Mouse (Mus musculus): ENCODE measurements around the gene Wdr77. TPM values are rescaled to one million over a fixed set of nuclear protein-coding genes. Genes with fewer than 3 reads are reported as not detected.
"Not testable (repeated sequence)": the region's sequence is repeated elsewhere in the genome, so short reads cannot be mapped to it uniquely, and the experiment has no call there.

Gene Wdr77
- total RNA-seq, 2 experiments from 2014 or later: 49.5 to 51.6 TPM

GRCm38 (mm10) chr3:105935033-105935432 lies 24.1 kb upstream of the Wdr77 start:
- intact Hi-C loops (cut with DNase I): no loop called here
- DNase-seq (ENCODE audit: low spot score in 2 of 2): peak in 1 of 2 experiments; percentile 14

GRCm38 (mm10) chr3:105936111-105936510 lies 23.1 kb upstream of the Wdr77 start:
- intact Hi-C loops (cut with DNase I): no loop called here
- no peak for DNase-seq (ENCODE audit: low spot score in 2 of 2)

- no peak for DNase-seq (ENCODE audit: low spot score in 2 of 2)
- intact Hi-C loops (cut with DNase I): no loop called here
Measured at GRCm38 (mm10) chr3:105951348-105951747, 7.8 kb upstream of the Wdr77 start.

- DNase-seq (ENCODE audit: low spot score in 2 of 2): no peak
- intact Hi-C loops (cut with DNase I): loop anchor here (5.0 kb wide), 1 partner anchor 155 kb away; the partner anchor contains the start of gene Rap1a
Measured at GRCm38 (mm10) chr3:105957235-105957634, 1.9 kb upstream of the Wdr77 start.

- no peak for DNase-seq (ENCODE audit: low spot score in 2 of 2)
- intact Hi-C loops (cut with DNase I): loop anchor here (2.0 to 5.0 kb wide), 2 partner anchors 156 to 271 kb away; partner anchors contain the start of genes Ddx20 and Rap1a
Measured at GRCm38 (mm10) chr3:105958204-105958603, 965 bp upstream of the Wdr77 start.

- peak in 1 of 2 experiments; percentile 25 for DNase-seq (ENCODE audit: low spot score in 2 of 2)
- intact Hi-C loops (cut with DNase I): loop anchor here (2.0 to 5.0 kb wide), 2 partner anchors 157 to 273 kb away; partner anchors contain the start of genes Ddx20 and Rap1a
Measured at GRCm38 (mm10) chr3:105959585-105959984, 416 bp downstream of the Wdr77 start.

GRCm38 (mm10) chr3:105959999-105960398 lies 830 bp downstream of the Wdr77 start, which contains the start of gene Atp5f1:
Gene Atp5f1 (minus strand): TSS chr3:105960099.
- intact Hi-C loops (cut with DNase I): loop anchor here (2.0 to 5.0 kb wide), 2 partner anchors 158 to 273 kb away; partner anchors contain the start of genes Ddx20 and Rap1a
- DNase-seq (ENCODE audit: low spot score in 2 of 2): no peak

GRCm38 (mm10) chr3:105960700-105961099 lies 1.5 kb downstream of the Wdr77 start:
- no peak for DNase-seq (ENCODE audit: low spot score in 2 of 2)
- intact Hi-C loops (cut with DNase I): no loop called here

- intact Hi-C loops (cut with DNase I): no loop called here
- no peak for DNase-seq (ENCODE audit: low spot score in 2 of 2)
Measured at GRCm38 (mm10) chr3:105971831-105972446, 12.8 kb downstream of the Wdr77 start.

GRCm38 (mm10) chr3:105973411-105973810 lies 14.2 kb downstream of the Wdr77 start, which contains the start of gene Ovgp1:
Gene Ovgp1 (plus strand): TSS chr3:105973711.
- intact Hi-C loops (cut with DNase I): no loop called here
- DNase-seq (ENCODE audit: low spot score in 2 of 2): no peak

GRCm38 (mm10) chr3:105974174-105974573 lies 15.0 kb downstream of the Wdr77 start:
- intact Hi-C loops (cut with DNase I): no loop called here
- DNase-seq (ENCODE audit: low spot score in 2 of 2): no peak

- DNase-seq (ENCODE audit: low spot score in 2 of 2): not testable (repeated sequence)
- intact Hi-C loops (cut with DNase I): loop anchor here (10.0 kb wide), 1 partner anchor 895 kb away; no protein-coding TSS in a partner anchor
Measured at GRCm38 (mm10) chr3:105989611-105990010, 30.4 kb downstream of the Wdr77 start.

- intact Hi-C loops (cut with DNase I): loop anchor here (1.0 to 10.0 kb wide), 2 partner anchors 457 to 893 kb away; no protein-coding TSS in a partner anchor
- peak; percentile 48 to 54 for DNase-seq (ENCODE audit: low spot score in 2 of 2)
Measured at GRCm38 (mm10) chr3:105991653-105992283, 32.6 kb downstream of the Wdr77 start.

- no peak for DNase-seq (ENCODE audit: low spot score in 2 of 2)
- intact Hi-C loops (cut with DNase I): loop anchor here (10.0 kb wide), 1 partner anchor 890 kb away; no protein-coding TSS in a partner anchor
Measured at GRCm38 (mm10) chr3:105994730-105995129, 35.6 kb downstream of the Wdr77 start.

- intact Hi-C loops (cut with DNase I): no loop called here
- DNase-seq (ENCODE audit: low spot score in 2 of 2): no peak
Measured at GRCm38 (mm10) chr3:106000707-106001375, 41.7 kb downstream of the Wdr77 start.

GRCm38 (mm10) chr3:106001416-106002370 lies 42.5 kb downstream of the Wdr77 start:
- DNase-seq (ENCODE audit: low spot score in 2 of 2): peak; percentile 39 to 44
- intact Hi-C loops (cut with DNase I): no loop called here

GRCm38 (mm10) chr3:106003360-106003759 lies 44.2 kb downstream of the Wdr77 start:
- DNase-seq (ENCODE audit: low spot score in 2 of 2); intact Hi-C loops (cut with DNase I): not testable (repeated sequence)

GRCm38 (mm10) chr3:106014546-106014945 lies 55.4 kb downstream of the Wdr77 start, which contains the start of gene Pifo:
Gene Pifo (minus strand): TSS chr3:106014646.
- intact Hi-C loops (cut with DNase I): loop anchor here (10.0 kb wide), 1 partner anchor 860 kb away; no protein-coding TSS in a partner anchor
- DNase-seq (ENCODE audit: low spot score in 2 of 2): no peak

All from left cerebral cortex, postnatal 25 days (tissue).